Mouse (Mus musculus): ENCODE data around the gene Tchp. TPM values are rescaled to one million over a fixed set of nuclear protein-coding genes. Genes with fewer than 3 reads are reported as not detected.

The Tchp gene
- polyA plus RNA-seq, 1 experiment from 2014 or later, result 14.5 TPM

- 88% methylated on average over 13 of the region's 13 CpGs for WGBS
- H3K4me2 ChIP-seq (ENCODE audit: low read depth, severe bottlenecking), result no peak overlapping the region
- ATAC-seq (ENCODE audit: insufficient number of reproducible peaks, low FRiP score, low TSS enrichment, low read depth) (no peak), DNase-seq (ENCODE audit: low spot score) (no peak)
- no peak overlapping the region for H3K9ac ChIP-seq (ENCODE audit: low read length)
- H3K9me3 ChIP-seq (ENCODE audit: control insufficient read depth, low read length), result no peaks in the 10 kb centered on the region
- peaks cover 9% of the 10 kb centered on the region for H3K4me1 ChIP-seq (ENCODE audit: control insufficient read depth, insufficient read depth, low read length)
- no peak overlapping the region for H3K4me3 ChIP-seq (ENCODE audit: low read depth, low read length)
- H3K27me3 ChIP-seq (ENCODE audit: control insufficient read depth, insufficient read depth, low read length), result no peaks in the 10 kb centered on the region
- H3K36me3 ChIP-seq (ENCODE audit: control insufficient read depth, insufficient read depth, low read length), result no peaks in the 10 kb centered on the region
- no peak overlapping the region for H3K27ac ChIP-seq (replicated peaks; ENCODE audit: low read depth, low read length)
These were observed 18.9 kb upstream of the Tchp start for GRCm38 (mm10) chr5:114688703-114689102.

- H3K4me2 ChIP-seq (ENCODE audit: low read depth, severe bottlenecking), result peak overlapping the region; percentile 94
- no peaks in the 10 kb centered on the region for H3K27me3 ChIP-seq (ENCODE audit: control insufficient read depth, insufficient read depth, low read length)
- ATAC-seq (ENCODE audit: insufficient number of reproducible peaks, low FRiP score, low TSS enrichment, low read depth) (no peak), DNase-seq (ENCODE audit: low spot score) (peak; percentile 42)
- peak overlapping the region; percentile 71 for H3K4me3 ChIP-seq (ENCODE audit: low read depth, low read length)
- H3K9me3 ChIP-seq (ENCODE audit: control insufficient read depth, low read length), result no peaks in the 10 kb centered on the region
- peaks cover 9% of the 10 kb centered on the region for H3K4me1 ChIP-seq (ENCODE audit: control insufficient read depth, insufficient read depth, low read length)
- 20% methylated on average over 16 of the region's 16 CpGs for WGBS
- H3K27ac ChIP-seq (replicated peaks; ENCODE audit: low read depth, low read length), result no peak overlapping the region
- no peaks in the 10 kb centered on the region for H3K36me3 ChIP-seq (ENCODE audit: control insufficient read depth, insufficient read depth, low read length)
- H3K9ac ChIP-seq (ENCODE audit: low read length), result peak overlapping the region; percentile 78
These were observed 17.7 kb upstream of the Tchp start for GRCm38 (mm10) chr5:114689700-114690366.

- H3K9me3 ChIP-seq (ENCODE audit: control insufficient read depth, low read length), result no peaks in the 10 kb centered on the region
- no peak within 1 kb of the TSS for H3K27ac ChIP-seq (replicated peaks; ENCODE audit: low read depth, low read length)
- ATAC-seq (ENCODE audit: insufficient number of reproducible peaks, low FRiP score, low TSS enrichment, low read depth) (peak; percentile 90), DNase-seq (ENCODE audit: low spot score) (peak; percentile 92)
- peak within 1 kb of the TSS; percentile 78 for H3K9ac ChIP-seq (ENCODE audit: low read length)
- no peaks in the 10 kb centered on the region for H3K27me3 ChIP-seq (ENCODE audit: control insufficient read depth, insufficient read depth, low read length)
- H3K4me1 ChIP-seq (ENCODE audit: control insufficient read depth, insufficient read depth, low read length), result peaks cover 9% of the 10 kb centered on the region
- H3K4me2 ChIP-seq (ENCODE audit: low read depth, severe bottlenecking), result peak within 1 kb of the TSS; percentile 94
- 4% methylated on average over 70 of the region's 75 CpGs for WGBS
- peak within 1 kb of the TSS; percentile 71 for H3K4me3 ChIP-seq (ENCODE audit: low read depth, low read length)
- no peaks in the 10 kb centered on the region for H3K36me3 ChIP-seq (ENCODE audit: control insufficient read depth, insufficient read depth, low read length)
These were observed 16.7 kb upstream of the Tchp start, which contains the start of gene Gltp for GRCm38 (mm10) chr5:114690633-114691567. Gene Gltp, minus strand, starts transcription at chr5:114690984.

GRCm38 (mm10) chr5:114695775-114696174, 11.8 kb upstream of the Tchp start:
- Histone ChIP-seq H3K27me3 (ENCODE audit: control insufficient read depth, insufficient read depth, low read length) (no peaks in the 10 kb centered on the region), H3K4me1 (ENCODE audit: control insufficient read depth, insufficient read depth, low read length) (no peaks in the 10 kb centered on the region), H3K27ac (replicated peaks; ENCODE audit: low read depth, low read length) (no peak overlapping the region), H3K4me3 (ENCODE audit: low read depth, low read length) (no peak overlapping the region), H3K36me3 (ENCODE audit: control insufficient read depth, insufficient read depth, low read length) (no peaks in the 10 kb centered on the region), H3K9me3 (ENCODE audit: control insufficient read depth, low read length) (no peaks in the 10 kb centered on the region), H3K9ac (ENCODE audit: low read length) (no peak overlapping the region), H3K4me2 (ENCODE audit: low read depth, severe bottlenecking) (no peak overlapping the region)
- 72% methylated on average over 5 of the region's 5 CpGs for WGBS
- no peak for DNase-seq (ENCODE audit: low spot score)
- no peak for ATAC-seq (ENCODE audit: insufficient number of reproducible peaks, low FRiP score, low TSS enrichment, low read depth)

GRCm38 (mm10) chr5:114696939-114697338, 10.6 kb upstream of the Tchp start:
- Histone ChIP-seq H3K4me2 (ENCODE audit: low read depth, severe bottlenecking) (no peak overlapping the region), H3K9ac (ENCODE audit: low read length) (no peak overlapping the region), H3K4me3 (ENCODE audit: low read depth, low read length) (no peak overlapping the region), H3K4me1 (ENCODE audit: control insufficient read depth, insufficient read depth, low read length) (no peaks in the 10 kb centered on the region), H3K27me3 (ENCODE audit: control insufficient read depth, insufficient read depth, low read length) (no peaks in the 10 kb centered on the region), H3K27ac (replicated peaks; ENCODE audit: low read depth, low read length) (no peak overlapping the region), H3K36me3 (ENCODE audit: control insufficient read depth, insufficient read depth, low read length) (no peaks in the 10 kb centered on the region), H3K9me3 (ENCODE audit: control insufficient read depth, low read length) (no peaks in the 10 kb centered on the region)
- ATAC-seq (ENCODE audit: insufficient number of reproducible peaks, low FRiP score, low TSS enrichment, low read depth) (no peak), DNase-seq (ENCODE audit: low spot score) (no peak)
- WGBS, result 86% methylated on average over 17 of the region's 17 CpGs

GRCm38 (mm10) chr5:114698044-114698746, 9.4 kb upstream of the Tchp start:
- Histone ChIP-seq H3K27ac (replicated peaks; ENCODE audit: low read depth, low read length) (no peak overlapping the region), H3K4me2 (ENCODE audit: low read depth, severe bottlenecking) (no peak overlapping the region), H3K9ac (ENCODE audit: low read length) (no peak overlapping the region), H3K4me3 (ENCODE audit: low read depth, low read length) (no peak overlapping the region), H3K4me1 (ENCODE audit: control insufficient read depth, insufficient read depth, low read length) (no peaks in the 10 kb centered on the region), H3K36me3 (ENCODE audit: control insufficient read depth, insufficient read depth, low read length) (no peaks in the 10 kb centered on the region), H3K9me3 (ENCODE audit: control insufficient read depth, low read length) (no peaks in the 10 kb centered on the region), H3K27me3 (ENCODE audit: control insufficient read depth, insufficient read depth, low read length) (no peaks in the 10 kb centered on the region)
- 90% methylated on average over 19 of the region's 19 CpGs for WGBS
- no peak for ATAC-seq (ENCODE audit: insufficient number of reproducible peaks, low FRiP score, low TSS enrichment, low read depth)
- DNase-seq (ENCODE audit: low spot score), result no peak

GRCm38 (mm10) chr5:114699015-114699414, 8.5 kb upstream of the Tchp start:
- Histone ChIP-seq H3K4me2 (ENCODE audit: low read depth, severe bottlenecking) (no peak overlapping the region), H3K27me3 (ENCODE audit: control insufficient read depth, insufficient read depth, low read length) (no peaks in the 10 kb centered on the region), H3K27ac (replicated peaks; ENCODE audit: low read depth, low read length) (no peak overlapping the region), H3K4me1 (ENCODE audit: control insufficient read depth, insufficient read depth, low read length) (no peaks in the 10 kb centered on the region), H3K9ac (ENCODE audit: low read length) (no peak overlapping the region), H3K36me3 (ENCODE audit: control insufficient read depth, insufficient read depth, low read length) (no peaks in the 10 kb centered on the region), H3K9me3 (ENCODE audit: control insufficient read depth, low read length) (no peaks in the 10 kb centered on the region), H3K4me3 (ENCODE audit: low read depth, low read length) (no peak overlapping the region)
- ATAC-seq (ENCODE audit: insufficient number of reproducible peaks, low FRiP score, low TSS enrichment, low read depth) (no peak), DNase-seq (ENCODE audit: low spot score) (no peak)
- WGBS, result 67% methylated on average over 7 of the region's 7 CpGs
